Mouse (Mus musculus) mature B cell (primary cell): ENCODE results near the gene Akt1.

Experiments used
- in situ Hi-C: fragments of 300-500 bp; cut with MboI; formaldehyde crosslinking; loops from 2 replicates; pipeline ENCODE4 v1.14.3; 2019

Akt1 gene

GRCm38 (mm10) chr12:112688458-112688857, 13.8 kb upstream of the Akt1 start:
- in situ Hi-C loops = no loop called here

DNA sequence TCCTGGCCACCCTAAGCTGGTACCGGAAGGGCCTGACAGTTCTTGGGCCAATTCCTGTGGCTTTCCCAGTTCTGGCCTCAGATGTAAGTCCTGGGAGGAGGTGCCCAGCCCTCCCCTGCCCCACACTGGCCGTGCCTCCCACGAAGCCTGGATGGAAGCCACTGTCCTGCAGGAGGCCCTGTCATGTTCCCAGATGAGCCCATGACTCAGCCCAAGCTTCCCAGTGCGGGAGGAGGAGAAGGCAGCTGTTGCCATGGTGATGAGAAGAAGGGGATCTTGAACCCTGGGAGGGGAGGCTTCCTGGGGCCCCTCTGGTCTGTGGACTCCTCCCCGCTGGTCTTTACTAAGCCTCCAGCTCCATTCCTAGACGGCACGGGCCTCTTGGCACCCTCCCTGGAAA, 8.7 kb upstream of the Akt1 start:
- in situ Hi-C loops = no loop called here

DNA sequence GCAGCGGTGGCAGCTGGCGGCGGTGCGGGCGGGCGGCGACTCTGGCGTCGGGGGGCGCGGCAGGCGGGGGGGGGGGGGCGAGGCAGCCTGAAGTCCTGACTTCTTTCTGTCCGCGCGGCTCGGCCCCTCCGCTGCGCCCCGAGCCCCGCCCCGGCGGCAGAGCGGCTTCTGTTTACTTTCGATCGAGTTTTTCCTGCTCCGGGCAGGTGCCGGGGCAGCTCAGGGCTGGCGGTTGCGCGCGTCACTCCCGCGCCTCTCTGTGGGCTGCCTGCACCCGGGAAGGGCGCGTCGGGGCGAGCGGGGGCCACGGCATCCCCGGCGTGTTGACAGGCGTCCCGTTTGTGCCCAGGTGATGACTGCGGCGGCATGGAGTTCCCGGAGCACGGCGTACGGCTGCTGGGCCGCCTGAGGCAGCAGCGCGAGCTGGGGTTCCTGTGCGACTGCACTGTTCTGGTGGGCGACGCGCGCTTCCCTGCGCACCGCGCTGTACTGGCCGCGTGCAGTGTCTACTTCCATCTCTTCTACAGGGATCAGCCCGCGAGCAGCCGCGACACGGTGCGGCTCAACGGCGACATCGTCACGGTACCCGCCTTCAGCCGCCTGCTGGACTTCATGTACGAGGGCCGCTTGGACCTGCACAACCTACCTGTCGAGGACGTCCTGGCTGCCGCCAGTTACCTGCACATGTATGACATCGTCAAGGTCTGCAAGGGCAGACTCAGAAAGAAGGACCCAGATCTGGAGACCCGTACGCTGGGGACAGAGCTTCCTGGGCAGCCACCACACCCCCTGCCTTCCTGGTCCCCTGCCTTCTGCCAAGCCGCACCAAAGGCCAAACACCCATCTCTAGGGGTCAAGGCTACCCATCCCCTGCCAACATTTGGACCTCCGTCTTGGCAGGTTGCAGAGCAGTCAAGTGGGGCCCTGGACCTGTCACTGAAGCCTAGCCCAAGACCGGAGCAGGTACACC, 4.6 kb upstream of the Akt1 start:
- in situ Hi-C loops = no loop called here

GRCm38 (mm10) chr12:112678555-112679026, 3.9 kb upstream of the Akt1 start, which contains the start of gene Zbtb42:
Zbtb42 (plus strand) TSS chr12:112678828.
- in situ Hi-C loops = no loop called here

GRCm38 (mm10) chr12:112677943-112678554, 3.4 kb upstream of the Akt1 start:
- in situ Hi-C loops = no loop called here

- in situ Hi-C loops = no loop called here
These were observed 2.4 kb upstream of the Akt1 start for GRCm38 (mm10) chr12:112677076-112677475.

- in situ Hi-C loops = no loop called here
These were observed 756 bp upstream of the Akt1 start for GRCm38 (mm10) chr12:112675245-112676035.

GRCm38 (mm10) chr12:112673576-112674091, 1.1 kb downstream of the Akt1 start:
- in situ Hi-C loops = no loop called here

DNA sequence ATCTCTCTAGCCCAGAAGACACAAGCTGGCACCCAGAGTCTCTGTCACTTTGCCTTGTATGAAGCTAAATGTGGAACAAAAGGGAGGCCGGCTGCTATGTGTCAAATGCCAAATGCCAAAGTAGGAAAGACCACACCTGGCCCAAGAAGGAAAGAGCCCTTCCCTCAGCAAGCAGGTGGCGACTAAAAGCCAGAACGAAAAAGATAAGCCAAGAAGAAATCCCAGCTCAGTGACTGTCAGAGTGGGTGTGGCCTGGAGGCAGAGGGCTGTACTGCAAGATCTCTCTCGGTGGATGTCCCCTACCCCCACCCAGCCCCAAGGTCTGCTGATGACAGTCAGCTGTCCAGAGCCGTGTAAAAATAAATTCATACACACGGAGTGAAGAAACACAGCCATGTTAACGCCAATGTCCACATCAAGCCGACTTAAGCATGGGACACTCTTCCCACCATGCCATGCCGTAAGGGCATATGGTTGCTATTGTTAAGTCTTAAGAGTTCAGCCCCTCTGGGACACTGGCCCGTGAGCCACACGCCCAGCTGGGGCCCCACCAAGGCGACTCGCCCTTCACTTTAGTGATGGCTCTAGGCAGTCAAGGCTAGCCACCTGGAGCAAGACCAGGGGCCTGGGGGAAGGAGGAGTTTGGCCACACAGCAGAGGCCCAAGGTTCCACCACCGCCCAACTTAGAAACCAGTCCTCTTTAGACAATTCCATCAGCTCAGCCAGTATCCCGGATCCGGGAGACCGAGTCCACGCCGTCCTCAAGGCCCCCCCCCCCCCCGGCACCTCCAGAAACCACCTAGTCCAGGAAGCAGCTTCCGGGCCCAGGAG, 1.7 kb downstream of the Akt1 start:
- in situ Hi-C loops = no loop called here

GRCm38 (mm10) chr12:112671891-112672290, 2.8 kb downstream of the Akt1 start:
- in situ Hi-C loops = no loop called here

GRCm38 (mm10) chr12:112670718-112671393, 3.8 kb downstream of the Akt1 start:
- in situ Hi-C loops = no loop called here

DNA sequence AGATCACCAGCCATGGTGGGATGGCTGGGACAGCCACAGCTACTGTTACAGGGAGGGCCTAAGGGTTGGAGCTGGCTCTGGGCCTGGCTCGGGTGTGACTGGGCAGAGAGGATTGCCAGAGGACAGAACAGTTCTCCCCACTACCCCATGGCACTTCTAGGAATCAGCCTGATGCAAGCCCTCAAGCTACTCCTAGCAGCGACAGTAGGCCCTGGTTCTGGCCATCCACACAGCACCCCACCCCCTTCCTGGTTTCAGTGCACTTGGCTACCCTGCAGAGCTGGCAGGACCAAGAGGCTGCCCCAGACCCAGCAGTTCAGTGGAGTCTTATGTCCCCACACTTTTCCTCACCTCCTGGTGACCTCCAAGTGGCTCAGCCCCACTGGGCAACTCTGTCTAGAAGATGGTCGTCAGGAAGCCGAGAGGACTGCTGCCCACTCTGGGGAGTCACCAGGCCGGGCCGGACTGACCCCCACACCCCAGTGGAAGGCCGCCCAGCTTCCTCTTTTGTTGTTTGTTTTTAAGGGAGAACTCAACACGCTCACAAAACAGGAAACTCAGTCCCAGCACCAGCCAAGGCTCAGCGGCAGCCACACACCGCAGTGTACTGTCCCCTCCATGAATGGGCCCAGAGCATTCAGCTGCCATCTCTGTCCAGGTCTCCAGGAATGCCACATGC, 6.9 kb downstream of the Akt1 start:
- in situ Hi-C loops = no loop called here

DNA sequence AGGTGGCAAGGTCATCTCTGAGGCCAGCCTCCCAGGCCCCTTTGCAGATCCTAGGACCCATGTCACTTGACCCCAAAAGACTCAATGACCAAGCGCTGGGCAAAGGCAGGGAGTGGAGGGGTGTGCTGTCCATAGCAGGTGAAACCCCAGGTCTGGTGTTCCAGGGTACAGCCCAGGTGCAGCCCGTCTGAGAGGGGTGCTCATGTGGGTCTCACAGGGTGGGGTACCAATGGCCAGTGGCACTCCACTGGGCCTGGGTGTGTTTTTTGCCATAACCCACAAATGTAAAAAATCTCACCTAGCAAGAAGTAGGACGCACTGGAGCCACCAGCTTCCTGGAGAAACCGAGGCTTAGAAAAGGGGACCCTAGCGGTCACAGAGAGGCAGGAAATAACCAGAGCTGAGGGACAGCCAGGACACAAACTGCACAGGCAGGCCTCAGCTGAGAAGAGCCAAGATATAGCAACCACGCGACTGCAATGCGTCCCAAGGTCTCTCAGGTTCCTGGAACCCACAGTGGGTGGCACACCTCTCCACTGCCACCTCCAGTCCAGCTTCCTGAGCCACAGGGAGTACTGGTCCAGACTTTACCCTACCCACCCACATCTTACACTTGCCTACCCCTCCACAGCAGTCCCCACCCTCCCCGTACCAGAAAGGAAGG, 8.7 kb downstream of the Akt1 start:
- in situ Hi-C loops = no loop called here

DNA sequence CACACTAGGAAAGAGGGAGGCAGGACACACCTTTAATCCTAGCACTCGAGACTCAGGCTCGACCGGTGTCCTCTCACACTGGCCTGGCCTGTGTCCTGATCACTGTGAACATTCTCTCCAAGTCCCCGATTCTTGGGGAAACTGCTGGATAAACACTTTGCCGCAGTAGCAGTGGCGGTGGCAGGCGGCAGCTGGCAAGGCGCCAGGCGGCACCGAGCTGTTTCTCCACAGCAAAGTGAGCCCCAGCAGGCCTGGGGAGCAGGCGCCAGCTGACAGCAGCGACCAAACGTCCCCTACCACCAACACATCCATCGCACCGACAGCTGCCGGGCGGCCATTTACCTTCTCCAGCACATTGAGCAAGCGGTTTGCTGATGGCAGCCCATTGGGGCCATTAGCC, 9.2 kb downstream of the Akt1 start:
- in situ Hi-C loops = no loop called here

- in situ Hi-C loops = no loop called here
These were observed 10.0 kb downstream of the Akt1 start for GRCm38 (mm10) chr12:112664656-112665055.

DNA sequence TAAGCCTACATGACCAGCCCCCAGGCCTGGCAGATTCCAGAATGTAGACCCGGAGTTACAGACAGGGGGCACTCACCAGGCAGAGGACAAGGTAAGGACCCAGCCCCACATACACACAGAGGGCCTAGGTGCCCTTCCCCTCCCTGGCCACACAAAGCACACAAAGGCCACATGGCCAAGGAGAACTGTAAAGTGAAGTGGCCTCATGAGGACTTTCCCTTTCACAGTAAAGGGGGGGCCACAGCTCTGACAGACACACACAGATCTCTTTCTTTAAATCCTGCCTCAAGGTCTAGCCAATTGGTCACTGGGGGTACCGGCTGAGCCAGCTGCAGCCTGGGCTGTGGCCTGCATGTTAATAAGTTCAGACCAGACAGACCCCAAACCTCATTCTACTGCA, 10.6 kb downstream of the Akt1 start:
- in situ Hi-C loops = no loop called here

- in situ Hi-C loops = no loop called here
These were observed 11.0 kb downstream of the Akt1 start for GRCm38 (mm10) chr12:112663716-112664115.

DNA sequence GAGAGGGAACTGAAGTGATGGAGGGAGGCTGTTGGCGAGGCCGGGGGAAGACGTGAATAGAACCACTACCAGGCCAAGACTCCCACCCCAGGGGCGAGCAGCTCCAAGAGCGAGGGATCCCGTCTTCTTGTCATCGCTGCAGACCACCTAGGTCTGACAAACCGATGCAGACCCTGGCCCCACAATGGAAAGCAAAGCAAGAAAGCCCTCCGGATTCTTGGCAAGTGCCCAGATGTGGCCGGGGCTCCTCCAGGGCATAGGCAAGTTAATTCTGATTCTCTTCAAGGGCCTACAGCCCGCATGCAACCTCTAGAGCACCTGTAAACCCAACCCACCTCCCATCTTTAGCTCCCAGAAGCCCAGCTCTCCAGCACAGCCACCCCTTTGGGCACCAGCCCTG, 11.4 kb downstream of the Akt1 start:
- in situ Hi-C loops = no loop called here

- in situ Hi-C loops = no loop called here
These were observed 12.8 kb downstream of the Akt1 start for GRCm38 (mm10) chr12:112661851-112662250.

- in situ Hi-C loops = no loop called here
These were observed 13.4 kb downstream of the Akt1 start for GRCm38 (mm10) chr12:112661327-112661605.
